Mouse (Mus musculus): ENCODE measurements at regions not wholly inside any gene's neighbourhood (a gene's known extent, or its start where the extent isn't known, plus 50 kb on each side); places are given as distances from the start of the nearest gene placed in this dataset.

- TF ChIP-seq CTCF (IDR thresholded peaks at IDR 0.05; ENCODE audit: low read depth, low read length) (no peak), POLR2A (IDR thresholded peaks at IDR 0.05; ENCODE audit: borderline replicate concordance, low read depth, low read length) (no peak)
Observed at GRCm38 (mm10) chr9:72197331-72197732, 77.3 kb upstream of the Zfp280d start.

Data from bone marrow macrophage, adult 2 months (primary cell).